Mouse (Mus musculus) liver, adult (tissue): ENCODE data around the gene Sec62.

Source experiments
- GATA4 ChIP-seq: IDR thresholded peaks from 2 replicates; pipeline ENCODE4 v1.6.1; 2014; ENCODE audit warnings: mild to moderate bottlenecking, low read length; ENCODE audit not compliant: insufficient replicate concordance

The Sec62 gene

DNA sequence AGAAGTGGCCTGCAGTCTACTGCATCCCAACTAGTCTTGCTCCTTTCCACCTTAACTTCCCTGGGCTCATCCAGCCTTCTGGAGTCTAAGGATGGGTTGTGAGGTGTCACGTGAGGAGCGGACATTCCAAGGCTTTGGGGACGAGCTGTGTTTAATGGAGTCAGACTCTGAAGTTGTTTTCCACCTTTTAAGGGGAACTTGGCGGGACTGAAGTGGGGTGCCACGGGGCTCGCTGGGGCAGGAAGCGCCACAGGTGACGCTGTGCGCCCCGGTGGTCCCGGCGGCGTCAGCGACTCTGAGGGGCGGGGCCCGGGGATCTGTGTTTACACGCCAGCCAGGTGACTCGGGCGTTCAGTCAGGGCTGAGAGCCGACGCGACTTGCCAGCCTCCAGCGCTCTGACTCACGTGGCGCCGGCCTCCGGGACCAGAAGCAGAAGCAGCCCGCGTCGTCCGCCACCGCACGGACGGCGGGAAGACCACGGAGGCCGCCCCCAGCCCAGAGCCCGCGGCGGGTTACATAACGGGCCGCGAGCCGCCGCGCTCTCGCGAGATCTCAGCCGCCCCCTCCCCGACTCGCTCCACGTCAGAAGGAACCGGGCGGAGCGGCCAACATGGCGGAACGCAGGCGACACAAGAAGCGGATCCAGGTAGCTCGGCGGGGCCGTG is at the start of gene Sec62:
Gene Sec62 (plus strand): TSS at position 139 of the 666 bp plus-strand sequence.
- no peak for TF ChIP-seq GATA4

DNA sequence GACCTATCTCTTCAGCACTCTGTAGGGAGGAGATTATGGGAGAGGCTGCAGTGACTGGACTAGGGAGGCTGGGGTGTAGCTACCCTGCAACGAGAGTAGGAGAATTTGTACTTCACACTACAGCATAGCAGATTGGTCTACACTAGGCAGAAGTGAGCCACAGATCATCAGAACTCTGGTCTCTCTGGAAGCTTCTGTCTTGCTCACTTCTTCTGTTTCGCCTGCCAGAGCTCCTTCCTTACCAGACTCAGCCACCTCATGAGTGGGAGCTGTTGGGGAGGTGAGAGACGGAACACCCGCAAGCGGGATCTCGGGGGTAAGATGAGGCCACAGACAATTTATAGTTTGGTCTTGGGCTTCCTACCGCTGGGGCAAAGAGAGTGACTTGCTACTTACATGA is 49.8 kb upstream of the Sec62 start:
- TF ChIP-seq GATA4 = no peak

DNA sequence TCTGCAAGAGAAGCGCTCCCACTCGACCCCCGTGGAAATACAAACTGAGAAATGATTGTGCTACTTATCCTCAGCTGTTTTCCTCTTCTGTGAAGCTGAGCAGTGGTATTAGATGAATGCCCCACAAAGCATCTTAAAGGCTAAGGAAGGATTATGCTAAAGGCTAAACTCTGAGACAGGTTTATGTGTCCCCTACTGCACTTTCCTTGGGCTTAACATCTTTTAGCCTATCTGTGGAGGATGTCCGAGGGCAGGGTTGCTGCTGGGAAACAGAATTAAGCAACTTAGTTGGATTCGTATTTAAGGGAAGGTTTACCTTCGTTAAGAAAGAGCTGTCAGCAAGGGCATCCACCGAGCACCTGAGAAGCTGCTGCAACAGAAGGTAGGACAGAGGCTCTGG is 46.7 kb upstream of the Sec62 start, which contains the start of gene Samd7:
Gene Samd7 (plus strand): TSS at position 288 of the 400 bp plus-strand sequence.
- TF ChIP-seq GATA4 = no peak

DNA sequence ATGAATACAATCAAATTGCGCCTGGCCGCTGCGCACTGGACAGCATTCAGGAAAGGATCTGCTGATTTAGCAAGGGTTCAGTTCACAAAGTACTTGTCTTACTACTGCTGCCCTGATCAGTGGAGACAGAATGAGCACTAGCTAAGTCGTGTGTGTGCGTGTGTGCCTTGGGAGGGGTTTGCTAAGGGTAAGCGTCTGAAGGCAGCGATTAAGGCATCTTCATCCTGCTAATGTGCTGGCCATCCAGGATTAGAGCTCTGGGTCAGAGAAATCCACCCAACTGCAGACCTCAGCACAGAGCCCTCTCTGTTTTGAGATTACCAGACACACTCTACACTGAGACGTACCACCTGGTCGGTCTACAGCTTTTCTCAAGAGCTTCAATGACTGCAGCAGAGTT is 44.4 kb upstream of the Sec62 start:
- no peak for TF ChIP-seq GATA4

DNA sequence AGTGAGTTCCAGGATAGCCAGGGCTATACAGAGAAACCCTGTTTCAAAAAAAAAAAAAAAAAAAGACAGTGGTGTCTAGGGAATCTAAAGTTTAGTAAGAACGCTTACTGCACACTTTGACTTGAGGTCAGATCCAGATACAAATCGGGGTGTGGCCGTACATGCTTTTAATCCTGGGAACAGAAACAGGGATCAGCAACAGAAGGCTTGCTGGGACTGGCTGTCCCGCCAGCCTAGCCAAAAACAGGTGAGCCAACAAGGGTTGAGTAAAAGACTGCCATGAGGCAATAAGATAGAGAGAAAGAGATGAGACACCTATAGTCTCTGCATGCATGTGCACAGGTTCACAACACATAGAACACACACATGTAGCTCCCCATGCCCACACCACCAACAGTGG is 38.0 kb upstream of the Sec62 start:
- no peak for TF ChIP-seq GATA4

DNA sequence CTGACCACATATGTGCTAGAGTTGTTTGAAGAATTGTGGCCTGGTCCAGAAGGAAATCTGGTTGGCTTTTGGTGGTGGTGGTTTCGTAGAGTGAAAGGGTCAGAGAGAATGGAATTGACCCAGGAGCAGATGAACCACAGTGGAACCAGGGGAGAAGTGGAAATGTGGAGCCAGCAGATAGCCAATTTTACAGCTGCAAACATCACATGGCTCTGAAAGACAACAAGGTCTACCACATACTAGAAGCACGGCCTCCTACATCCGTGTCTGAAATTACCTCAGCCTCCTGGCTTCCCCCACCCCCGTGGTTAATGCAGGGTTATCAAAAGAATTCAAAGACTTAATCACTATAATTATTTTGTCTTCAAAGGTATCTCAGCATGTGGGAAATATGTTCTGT is 27.8 kb upstream of the Sec62 start:
- TF ChIP-seq GATA4 = no peak

DNA sequence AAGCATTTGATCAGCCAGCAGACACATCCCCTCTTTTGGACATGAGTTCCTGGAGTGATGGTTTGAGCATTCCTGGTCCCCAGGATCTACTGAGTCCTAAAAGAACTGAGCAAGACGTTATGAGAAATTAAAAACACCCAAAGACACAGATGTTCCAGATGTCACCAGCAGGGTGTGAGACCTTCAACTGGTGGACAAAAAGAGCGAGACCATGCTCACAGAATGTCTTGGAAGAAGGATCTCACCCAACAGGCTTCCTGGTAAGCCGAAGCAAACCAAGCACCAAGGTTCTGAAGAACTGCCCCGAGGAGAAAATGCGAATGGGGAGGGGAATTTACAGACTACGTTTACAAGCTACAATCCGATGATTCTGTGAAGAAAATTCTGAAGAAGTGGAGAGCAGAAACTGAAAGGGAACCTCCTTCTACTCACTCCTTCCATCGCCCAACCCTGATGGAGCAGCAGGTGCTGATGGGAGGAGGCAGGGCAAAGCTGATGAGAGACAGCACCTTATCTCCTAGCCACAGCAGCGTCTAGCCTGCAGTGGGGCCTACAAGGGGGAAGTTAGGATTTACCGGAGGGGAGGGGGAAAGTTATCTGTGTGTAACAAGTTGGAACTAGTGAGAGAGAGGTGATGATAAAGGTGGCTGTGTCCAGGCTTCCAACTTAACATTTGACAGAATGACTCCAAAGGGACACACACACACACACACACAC is 27.2 kb upstream of the Sec62 start:
- no peak for TF ChIP-seq GATA4

DNA sequence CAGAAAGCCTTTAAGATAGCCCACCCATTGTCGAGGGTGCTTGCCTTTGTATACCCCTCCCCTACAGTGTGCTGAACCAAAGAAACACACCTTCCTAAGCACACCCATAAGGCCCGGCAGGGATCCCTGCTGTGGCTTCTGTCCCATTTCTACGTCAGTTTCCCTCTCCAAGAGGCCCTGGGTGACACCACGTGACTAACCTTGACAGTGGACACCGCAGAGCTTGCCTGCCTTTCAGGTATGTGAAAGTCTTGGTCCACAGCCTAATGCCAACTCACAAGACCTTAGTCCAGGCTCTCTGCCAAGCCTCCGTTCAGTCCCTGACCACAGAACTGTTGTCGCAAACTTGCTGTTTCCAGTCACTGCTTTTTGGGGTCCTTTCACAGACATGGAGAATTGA is 26.5 kb upstream of the Sec62 start:
- no peak for TF ChIP-seq GATA4

DNA sequence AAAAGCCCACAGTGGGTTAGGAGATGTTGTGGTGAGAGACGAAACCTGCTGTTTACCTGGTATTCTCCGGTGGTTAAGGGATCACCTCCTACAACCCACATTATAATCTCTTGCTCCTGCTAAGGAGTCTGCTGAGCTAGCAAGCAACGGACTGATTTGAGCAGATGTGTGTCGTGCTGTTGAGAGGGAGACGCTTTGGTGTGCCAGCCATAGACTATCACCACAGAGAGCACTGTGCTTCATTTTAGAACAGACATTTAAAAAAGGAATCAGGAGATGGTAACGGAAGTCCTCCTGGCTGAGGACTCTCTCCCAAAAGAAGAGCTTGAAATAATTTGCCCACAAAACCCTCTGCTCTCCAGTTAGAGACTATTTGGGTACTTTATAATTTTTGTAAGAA is 25.4 kb upstream of the Sec62 start:
- TF ChIP-seq GATA4 = no peak

DNA sequence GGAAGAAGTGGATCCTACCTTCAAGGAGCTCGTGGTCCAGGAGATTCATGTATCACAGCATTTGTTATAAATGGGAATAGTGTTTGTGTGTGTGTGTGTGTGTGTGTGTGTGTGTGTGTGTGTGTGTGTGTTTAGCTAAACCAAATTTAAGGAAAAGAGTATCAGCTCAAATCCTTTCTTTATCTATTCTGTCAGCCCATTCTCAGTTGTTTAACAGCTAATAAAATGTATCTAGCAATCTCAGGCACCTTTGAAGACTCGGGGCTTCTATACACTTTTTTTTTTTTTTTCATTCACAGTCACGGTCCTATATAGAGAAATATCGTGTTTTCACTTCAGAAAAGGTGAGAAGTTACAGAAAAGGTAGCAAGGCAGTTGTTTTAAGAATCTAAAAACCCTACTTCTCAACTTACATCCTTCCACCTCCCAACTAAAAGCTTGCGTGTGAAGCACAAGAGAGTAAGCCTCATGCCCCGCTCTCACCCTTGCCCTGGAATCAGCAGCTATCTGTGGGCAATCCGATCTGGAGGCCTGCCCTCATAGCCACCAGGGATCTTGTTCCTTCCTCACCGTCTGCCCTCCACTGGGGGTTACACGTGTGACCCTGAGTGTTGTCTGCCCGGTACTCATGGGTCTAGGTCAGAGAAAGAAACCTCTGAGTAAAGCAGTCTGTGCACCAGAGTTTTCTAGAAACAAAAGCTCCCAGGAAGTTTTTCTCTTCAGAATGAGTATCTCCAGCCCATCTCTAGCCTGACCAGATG is 22.7 kb upstream of the Sec62 start:
- no peak for TF ChIP-seq GATA4

DNA sequence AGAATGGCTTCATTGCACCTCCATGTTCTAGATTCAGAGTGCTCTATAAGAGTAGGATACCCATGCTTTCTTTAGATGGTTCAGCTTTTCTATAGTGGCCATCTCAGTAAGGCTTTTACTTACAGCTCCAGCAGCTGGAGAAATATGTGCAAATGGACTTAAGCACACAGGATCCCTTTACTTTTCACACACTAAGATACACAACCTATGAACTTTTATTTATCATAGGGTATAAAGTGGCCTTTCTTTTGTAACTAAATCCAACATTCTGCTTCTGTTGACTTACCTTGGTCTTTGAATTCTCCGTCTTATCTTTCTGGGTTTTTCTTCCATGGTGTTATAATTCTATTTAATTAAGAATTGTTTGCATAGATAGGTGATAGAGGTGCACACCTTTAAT is 21.1 kb upstream of the Sec62 start:
- no peak for TF ChIP-seq GATA4

DNA sequence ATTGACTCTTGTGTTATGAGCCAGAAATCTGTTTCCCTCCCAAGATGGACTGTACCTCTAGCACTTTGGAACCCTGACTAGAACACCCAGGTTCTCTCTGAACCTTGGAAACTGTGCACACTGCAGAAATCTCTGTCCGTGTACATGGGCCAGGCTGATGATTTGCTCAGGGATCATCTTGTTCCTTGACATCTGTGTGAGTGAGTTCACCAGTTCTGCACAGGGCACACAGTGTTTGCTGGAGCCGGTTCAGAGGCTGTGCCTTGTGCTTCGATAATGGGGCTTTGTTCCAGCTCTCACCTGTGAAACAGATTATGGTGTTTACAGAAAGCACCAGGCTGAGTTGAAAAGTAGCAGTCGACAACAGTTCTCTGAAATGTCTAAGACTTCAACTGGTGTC is 20.0 kb upstream of the Sec62 start:
- TF ChIP-seq GATA4 = no peak

DNA sequence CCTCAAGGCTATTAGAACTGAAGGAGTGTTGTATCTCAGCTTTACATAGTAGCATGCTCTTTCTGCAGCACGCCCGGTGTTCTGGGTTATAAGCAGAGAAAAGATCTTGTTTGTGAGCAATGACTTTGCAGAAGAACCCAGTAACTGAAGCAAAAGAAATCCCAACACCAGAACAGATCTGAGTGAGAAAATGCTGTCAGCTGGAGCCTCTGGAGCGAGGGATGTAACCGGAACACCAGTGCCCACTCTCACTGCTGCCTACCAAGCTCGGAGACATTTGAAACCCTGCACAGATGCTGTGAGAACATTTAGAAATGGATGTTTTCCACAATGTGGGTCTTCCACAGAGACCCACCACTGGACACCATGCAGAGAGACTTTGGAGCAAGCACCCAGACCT is 18.0 kb upstream of the Sec62 start:
- TF ChIP-seq GATA4 = no peak

DNA sequence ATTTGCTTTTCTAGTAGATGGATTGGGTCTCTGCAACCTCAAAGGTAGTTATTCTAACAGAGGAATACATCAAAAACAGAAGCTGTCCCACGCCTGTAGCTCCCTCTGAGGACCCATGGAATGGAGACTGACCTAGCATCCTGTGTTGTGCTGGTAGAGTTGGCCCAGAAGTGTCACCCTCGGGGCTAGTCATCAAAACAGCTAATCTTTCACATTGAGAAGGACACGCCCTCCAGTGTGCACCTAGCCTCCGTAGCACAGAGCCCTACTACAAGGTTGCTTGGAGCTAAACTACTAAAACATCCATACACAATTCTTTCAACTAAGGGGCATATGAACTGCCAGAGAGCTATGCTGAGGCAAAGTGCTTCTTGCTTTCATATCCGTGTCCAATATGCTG is 14.7 kb upstream of the Sec62 start:
- no peak for TF ChIP-seq GATA4

DNA sequence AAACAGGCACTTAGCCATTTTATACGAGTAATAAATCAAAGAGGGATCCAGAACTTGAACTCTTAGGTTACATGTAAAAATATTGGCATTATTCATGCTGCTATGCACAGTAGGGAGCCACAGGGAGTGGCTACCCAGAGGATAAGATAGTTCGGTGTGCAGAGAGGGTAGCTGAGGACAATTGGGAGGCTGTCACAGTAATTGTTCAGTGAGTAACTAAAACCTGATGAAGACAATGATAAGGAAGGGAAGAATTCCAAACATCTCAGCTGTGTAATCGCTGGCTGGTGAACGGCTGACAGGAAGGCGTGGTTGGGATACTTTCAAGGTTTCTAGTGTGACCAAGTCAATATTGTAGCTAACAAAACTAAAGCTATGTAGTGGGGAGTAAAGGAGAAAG is 4.1 kb upstream of the Sec62 start:
- TF ChIP-seq GATA4 = no peak

DNA sequence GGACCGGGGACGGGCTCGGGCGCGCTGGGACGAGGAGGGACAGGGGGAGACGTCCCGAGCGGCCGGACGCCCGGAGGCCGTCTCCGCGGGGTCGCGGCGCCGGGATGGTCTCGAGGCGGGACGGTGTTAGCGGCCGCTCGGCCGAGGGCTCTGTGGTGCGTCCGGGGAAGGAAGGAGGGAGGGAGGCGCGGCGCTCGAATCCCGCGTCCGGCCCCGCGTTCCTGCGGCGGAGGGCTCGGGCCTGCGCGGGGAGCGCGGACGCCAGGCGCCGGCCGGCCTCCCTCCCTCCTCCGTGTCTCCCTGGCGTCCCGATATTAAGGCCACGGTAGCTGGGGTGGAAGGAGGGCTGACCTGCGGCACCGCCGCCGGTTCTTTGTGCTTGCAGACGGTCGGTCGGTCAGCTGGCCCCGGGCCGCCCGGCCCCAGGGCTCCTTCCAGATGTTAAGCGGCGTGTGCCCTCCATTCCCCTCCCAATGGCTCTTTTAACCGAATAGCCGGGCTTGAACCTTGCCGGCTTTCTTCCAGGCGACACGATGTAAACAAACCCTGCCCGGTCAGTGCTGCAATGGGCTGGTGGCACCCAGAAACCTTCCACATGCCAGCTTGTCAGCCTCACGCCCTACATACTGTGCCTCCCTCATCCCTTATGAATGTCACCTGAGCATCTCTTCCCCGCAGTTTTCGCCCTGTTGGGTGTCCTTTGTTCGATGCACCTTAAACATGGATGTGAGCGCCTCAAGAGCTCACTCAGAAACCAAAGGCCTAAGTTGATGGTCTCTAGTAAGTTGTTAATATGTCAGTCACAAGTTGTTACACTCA is 937 bp downstream of the Sec62 start:
- no peak for TF ChIP-seq GATA4

DNA sequence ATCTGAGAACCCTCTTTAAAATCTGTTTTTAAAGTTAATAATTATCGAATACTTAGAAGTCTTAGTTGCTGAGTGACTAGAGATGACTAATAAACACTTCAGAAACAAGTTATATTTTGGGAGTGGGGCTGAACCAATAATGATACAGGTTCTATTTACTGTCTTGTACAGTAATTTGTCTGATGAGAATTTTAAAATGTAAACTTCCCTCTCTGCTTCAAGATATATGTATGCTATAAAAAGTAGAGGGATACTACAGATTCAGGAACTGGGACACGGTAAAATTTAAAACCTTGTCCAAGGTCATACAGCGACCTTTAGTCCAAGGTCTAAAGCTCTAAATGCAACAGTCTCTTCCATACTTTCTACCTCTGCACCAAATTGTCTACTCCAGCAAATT is 9.5 kb downstream of the Sec62 start:
- TF ChIP-seq GATA4 = no peak
